ENCODE assay signal across 8 mouse cellular contexts in genomic region chr8:124521946-124522345, GRCm38 (mm10). TPM values are rescaled to one million over a fixed set of nuclear protein-coding genes. Genes with fewer than 3 reads are reported as not detected.
DNase-seq lines count a peak whose midpoint lies in the region; ATAC-seq and TF ChIP-seq lines count a peak whose summit lies in the region.
"Had no signal": no experiment of that assay in that cellular context is flagged by ENCODE, and none has a peak within 500 bp of the region (broad histone marks: within the 10 kb centered on the region; RNA-seq: fewer than 3 reads in every experiment).

No protein-coding gene starts in this region.

- TF ChIP-seq POLR2A in MEL (IDR thresholded peaks at IDR 0.05; ENCODE audit: control insufficient read depth in 1 of 2, insufficient read depth in 1 of 2, low read depth in 1 of 2, low read length in 2 of 2, poor library complexity in 1 of 2) = no peak

- no peak for DNase-seq in MEL (ENCODE audit: low read depth, low spot score)
- DNase-seq in embryonic facial prominence, embryonic 10.5 days (ENCODE audit: low spot score) = no peak
- no peak for DNase-seq in spleen, postnatal 4 days (ENCODE audit: low spot score in 2 of 2)
- DNase-seq in embryo, embryonic 11 days = no peak
- DNase-seq in retina, embryonic 14.5 days (ENCODE audit: low spot score) = no peak
- DNase-seq: gastrocnemius, postnatal 10 days had no signal

- no peak overlapping the region for H3K27ac ChIP-seq in MEL (ENCODE audit: control insufficient read depth, low read depth, low read length)
- no peak overlapping the region for H3K27ac ChIP-seq in embryonic facial prominence, embryonic 10.5 days (replicated peaks)
- H3K27ac ChIP-seq in intestine, postnatal 0 days (ENCODE audit: low read depth, low read length) = no peak overlapping the region
- no peak overlapping the region for H3K27ac ChIP-seq in macrophage

- no peak overlapping the region; the same call in 1 of the 2 replicates for H3K9ac ChIP-seq in MEL (ENCODE audit: control insufficient read depth, low read depth, low read length, poor library complexity, severe bottlenecking)
- no peak overlapping the region for H3K9ac ChIP-seq in intestine, postnatal 0 days (ENCODE audit: low read depth, low read length)

- no peaks in the 10 kb centered on the region for H3K9me3 ChIP-seq in MEL (replicated peaks; ENCODE audit: insufficient read depth, low read length)
- H3K9me3 ChIP-seq in embryonic facial prominence, embryonic 10.5 days = no peaks in the 10 kb centered on the region
- H3K9me3 ChIP-seq in intestine, postnatal 0 days (ENCODE audit: control insufficient read depth) = no peaks in the 10 kb centered on the region

- WGBS in embryonic facial prominence, embryonic 10.5 days = 91% methylated on average over 6 of the region's 6 CpGs
- 87% methylated on average over 6 of the region's 6 CpGs for WGBS in intestine, postnatal 0 days
- WGBS in macrophage (ENCODE audit: missing documents) = 91% methylated on average over 6 of the region's 6 CpGs

- TF ChIP-seq EP300 in MEL (IDR thresholded peaks at IDR 0.05; ENCODE audit: low read depth in 1 of 2, low read length in 2 of 2) = no peak

- H3K4me3 ChIP-seq in MEL (ENCODE audit: control insufficient read depth in 1 of 2, insufficient read depth in 1 of 2, low read depth in 2 of 2, low read length in 2 of 2) (peak overlapping the region; percentile 89 to 91), macrophage (ENCODE audit: inconsistent target) (peak overlapping the region; percentile 99; the same call in 1 of the 2 replicates)
- H3K4me3 ChIP-seq in embryonic facial prominence, embryonic 10.5 days = peak overlapping the region; percentile 93
- H3K4me3 ChIP-seq in intestine, postnatal 0 days (ENCODE audit: low read depth, low read length) = peak overlapping the region; percentile 83

- peaks cover 25% of the 10 kb centered on the region for H3K79me2 ChIP-seq in MEL (ENCODE audit: control insufficient read depth, insufficient read depth, low read length, poor library complexity)
- H3K79me2 ChIP-seq in macrophage (ENCODE audit: inconsistent target) = peaks cover 63% of the 10 kb centered on the region

- TF ChIP-seq RAD21 in MEL (IDR thresholded peaks at IDR 0.05; ENCODE audit: low read depth, low read length) = no peak

- H3K36me3 ChIP-seq in MEL (ENCODE audit: control insufficient read depth in 1 of 2, insufficient read depth in 2 of 2, low read length in 2 of 2) (peaks cover 2 to 11% of the 10 kb centered on the region in 2 experiments; a peak in 3 of 4 replicates), macrophage (ENCODE audit: inconsistent target) (peaks cover 17% of the 10 kb centered on the region)
- H3K36me3 ChIP-seq in embryonic facial prominence, embryonic 10.5 days (replicated peaks) = peaks cover 25% of the 10 kb centered on the region
- peaks cover 23% of the 10 kb centered on the region for H3K36me3 ChIP-seq in intestine, postnatal 0 days (ENCODE audit: control insufficient read depth, insufficient read depth)

- H3K4me1 ChIP-seq in MEL (ENCODE audit: control insufficient read depth in 1 of 2, insufficient read depth in 2 of 2, low read length in 2 of 2) = peaks cover 0 to 12% of the 10 kb centered on the region in 2 experiments; a peak in 3 of 4 replicates
- peaks cover 15% of the 10 kb centered on the region for H3K4me1 ChIP-seq in embryonic facial prominence, embryonic 10.5 days
- H3K4me1 ChIP-seq in intestine, postnatal 0 days (replicated peaks; ENCODE audit: control insufficient read depth, insufficient read depth, low read length) = 0 out of 2 replicates have a peak, but pooled peaks cover 6% of the 10 kb centered on the region

- TF ChIP-seq CTCF in MEL (IDR thresholded peaks at IDR 0.05 in 2 of 3, conservative IDR thresholded peaks at IDR 0.05 in 1 of 3; ENCODE audit: control insufficient read depth in 1 of 3, insufficient read depth in 1 of 3, low read depth in 2 of 3, low read length in 3 of 3, poor library complexity in 1 of 3, severe bottlenecking in 1 of 3) = no peak
- TF ChIP-seq CTCF in intestine, postnatal 0 days (IDR thresholded peaks at IDR 0.05; ENCODE audit: low read depth) = no peak

- H3K4me2 ChIP-seq in intestine, postnatal 0 days (replicated peaks; ENCODE audit: low read depth) = peak overlapping the region; percentile 59

- no peak for ATAC-seq in intestine, postnatal 0 days

- no peaks in the 10 kb centered on the region for H3K27me3 ChIP-seq in MEL (ENCODE audit: control insufficient read depth in 1 of 2, insufficient read depth in 2 of 2, low read length in 2 of 2)
- no peaks in the 10 kb centered on the region; the same call in 1 of the 2 replicates for H3K27me3 ChIP-seq in embryonic facial prominence, embryonic 10.5 days (replicated peaks; ENCODE audit: low read depth, poor library complexity, severe bottlenecking)
- H3K27me3 ChIP-seq in intestine, postnatal 0 days (replicated peaks; ENCODE audit: control insufficient read depth, insufficient read depth, low read length) = no peaks in the 10 kb centered on the region

TF ChIP-seq in MEL, 35 proteins besides CTCF, POLR2A, EP300 and RAD21:
- no peak for TF ChIP-seq KAT2A (conservative IDR thresholded peaks at IDR 0.05; ENCODE audit: low read depth, low read length)
- TF ChIP-seq SMC3 (IDR thresholded peaks at IDR 0.05; ENCODE audit: low read depth, low read length) = no peak
- no peak for TF ChIP-seq USF2 (IDR thresholded peaks at IDR 0.05; ENCODE audit: borderline replicate concordance in 1 of 2, insufficient read depth in 1 of 2, low read depth in 1 of 2, low read length in 2 of 2)
- no peak for TF ChIP-seq ZNF384 (IDR thresholded peaks at IDR 0.05; ENCODE audit: low read depth, low read length)
- no peak for TF ChIP-seq UBTF (IDR thresholded peaks at IDR 0.05; ENCODE audit: borderline replicate concordance, insufficient read depth, low read depth, low read length)
- no peak for TF ChIP-seq ZKSCAN1 (IDR thresholded peaks at IDR 0.05; ENCODE audit: low read depth, low read length)
- no peak for TF ChIP-seq ZMIZ1 (IDR thresholded peaks at IDR 0.05; ENCODE audit: low read depth, low read length)
- no peak for TF ChIP-seq MEF2A (IDR thresholded peaks at IDR 0.05; ENCODE audit: extremely low read depth, insufficient replicate concordance, low read depth, low read length, poor library complexity, severe bottlenecking)
- no peak for TF ChIP-seq ELF1 (IDR thresholded peaks at IDR 0.05; ENCODE audit: low read depth, low read length)
- TF ChIP-seq SIN3A (IDR thresholded peaks at IDR 0.05; ENCODE audit: low read length) = no peak
- TF ChIP-seq HCFC1 (IDR thresholded peaks at IDR 0.05; ENCODE audit: low read depth, low read length) = no peak
- TF ChIP-seq GABPA (IDR thresholded peaks at IDR 0.05; ENCODE audit: low read depth, low read length) = no peak
- no peak for TF ChIP-seq NELFE (IDR thresholded peaks at IDR 0.05; ENCODE audit: low read depth, low read length)
- no peak for TF ChIP-seq POLR2AphosphoS5 (IDR thresholded peaks at IDR 0.05; ENCODE audit: borderline replicate concordance, low read depth, low read length)
- no peak for TF ChIP-seq NRF1 (IDR thresholded peaks at IDR 0.05; ENCODE audit: insufficient read depth, low read depth, low read length, poor library complexity, severe bottlenecking)
- TF ChIP-seq BHLHE40 (IDR thresholded peaks at IDR 0.05; ENCODE audit: borderline replicate concordance, low read depth, low read length) = no peak
- TF ChIP-seq MXI1 (IDR thresholded peaks at IDR 0.05; ENCODE audit: low read depth, low read length) = no peak
- no peak for TF ChIP-seq ZC3H11A (IDR thresholded peaks at IDR 0.05; ENCODE audit: low read depth, low read length)

RNA-seq across cellular contexts. Expression of gene Cog2, which starts 1.4 kb away (rescaled TPM):
- total RNA-seq in MEL (2012; rRNA removed) = 27.8 and 37.5 TPM in 2 replicates
- 10 to 100 TPM in 1 of 2 experiments, not detected in 1; 32.6 TPM for polyA plus RNA-seq in MEL (2012; ENCODE audit: insufficient read depth in 1 of 2, insufficient read length in 2 of 2, low read depth in 1 of 2, low replicate concordance in 2 of 2, missing spikeins in 1 of 2)
- 41.8 and 41.9 TPM in 2 replicates for polyA plus RNA-seq in embryonic facial prominence, embryonic 10.5 days (2016; fragmentation: Nextera tagmentation; extraction: Ambion mirVana)
- polyA plus RNA-seq in intestine, postnatal 0 days (2015; fragmentation: Nextera tagmentation; extraction: Ambion mirVana) = 19.5 and 20.6 TPM in 2 replicates
- total RNA-seq in macrophage (2018; cell fraction: chromatin; rRNA removed) = 10 to 100 TPM; 35.8 to 86.1 (median 60.7) TPM
- 10 to 100 TPM; 17.9 to 25.3 (median 21.6) TPM for total RNA-seq in macrophage (2018; cell fraction: cytosol; rRNA removed)
- total RNA-seq in macrophage (2018; cell fraction: nucleus; rRNA removed) = 10 to 100 TPM; 25.4 to 49.8 (median 39.7) TPM
- 13.3 to 23.6 TPM (median 21.6 TPM) in 3 replicates for polyA plus RNA-seq in macrophage (2018)

RNA-seq across cellular contexts. Expression of gene Agt, which starts 47.6 kb away (rescaled TPM):
- total RNA-seq in MEL (2012; rRNA removed) = not detected in 2 replicates
- not detected for polyA plus RNA-seq in MEL (2012; ENCODE audit: insufficient read depth in 1 of 2, insufficient read length in 2 of 2, low read depth in 1 of 2, low replicate concordance in 2 of 2, missing spikeins in 1 of 2)
- polyA plus RNA-seq in embryonic facial prominence, embryonic 10.5 days (2016; fragmentation: Nextera tagmentation; extraction: Ambion mirVana) = 0.15 TPM in 1 of 2 replicates, not detected in the other
- 11.3 and 11.8 TPM in 2 replicates for polyA plus RNA-seq in intestine, postnatal 0 days (2015; fragmentation: Nextera tagmentation; extraction: Ambion mirVana)
- total RNA-seq in macrophage (2018; cell fraction: chromatin; rRNA removed) = not detected
- not detected for total RNA-seq in macrophage (2018; cell fraction: cytosol; rRNA removed)
- total RNA-seq in macrophage (2018; cell fraction: nucleus; rRNA removed) = not detected
- polyA plus RNA-seq in macrophage (2018) = not detected in 3 replicates

RNA-seq across cellular contexts. Expression of gene Capn9, which starts 54.0 kb away (rescaled TPM):
- not detected in 2 replicates for total RNA-seq in MEL (2012; rRNA removed)
- polyA plus RNA-seq in MEL (2012; ENCODE audit: insufficient read depth in 1 of 2, insufficient read length in 2 of 2, low read depth in 1 of 2, low replicate concordance in 2 of 2, missing spikeins in 1 of 2) = not detected
- polyA plus RNA-seq in embryonic facial prominence, embryonic 10.5 days (2016; fragmentation: Nextera tagmentation; extraction: Ambion mirVana) = not detected in 2 replicates
- polyA plus RNA-seq in intestine, postnatal 0 days (2015; fragmentation: Nextera tagmentation; extraction: Ambion mirVana) = 2.0 and 2.7 TPM in 2 replicates
- total RNA-seq in macrophage (2018; cell fraction: chromatin; rRNA removed) = not detected
- total RNA-seq in macrophage (2018; cell fraction: cytosol; rRNA removed) = under 1 TPM in 2 of 26 experiments, not detected in 24; 0.05 to 0.06 TPM
- not detected for total RNA-seq in macrophage (2018; cell fraction: nucleus; rRNA removed)
- not detected in 3 replicates for polyA plus RNA-seq in macrophage (2018)
- total RNA-seq: gastrocnemius, postnatal 10 days had no signal

Comparison
In these comparisons a context has a peak if more than half of its experiments do, and no peak if none do; other contexts are left out.
1. RNA of gene Agt, which starts 47.6 kb away (polyA plus RNA-seq): 11.3 to 11.8 TPM in intestine, postnatal 0 days; 0.15 TPM in embryonic facial prominence, embryonic 10.5 days, not detected in MEL and not detected in macrophage; every median in the first group is over 10 times any median in the second.
2. Peak in every context shown above with its lines, with median percentiles within 50 percentile points of each other: H3K4me3 ChIP-seq.